Mouse (Mus musculus): ENCODE results near the gene Nelfb.

DNA sequence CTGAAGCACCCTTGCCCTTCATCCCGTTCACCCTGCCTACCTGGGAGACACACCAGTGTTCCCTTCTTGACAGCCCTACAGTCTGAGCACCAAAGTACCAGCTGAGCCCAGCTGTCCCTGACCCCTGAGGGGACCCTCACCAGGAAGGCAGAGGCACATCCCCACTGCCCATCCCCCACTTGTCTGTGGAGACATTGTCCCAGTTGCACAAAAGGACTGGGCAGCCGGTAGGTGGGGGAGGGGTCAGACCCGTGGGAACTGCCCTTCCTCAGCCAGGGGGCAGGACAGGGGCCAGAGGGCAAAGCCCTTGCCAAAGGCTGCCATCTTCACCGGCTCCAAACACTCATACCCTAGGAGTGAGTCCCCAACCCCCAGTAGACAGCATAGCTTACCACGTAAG lies 41.5 kb downstream of the Nelfb start:
- TF ChIP-seq CTCF (IDR thresholded peaks at IDR 0.05; ENCODE audit: low read depth, low read length) (no peak), POLR2A (IDR thresholded peaks at IDR 0.05; ENCODE audit: extremely low read depth, insufficient read depth, low read length) (no peak)

All from liver, adult 2 months (tissue).